Mouse (Mus musculus) T-helper 17 cell (primary cell): ENCODE results near the gene Tox3.

Experiments
- in situ Hi-C, 2 experiments: fragments of 300-600 bp; cut with MboI, MseI; formaldehyde crosslinking; loops; 1 replicate in 1 of 2; 2 replicates in 1 of 2; pipeline ENCODE4 v1.15.1; 2025; ENCODE audit warnings: high pct_unique_total_duplicates in 2 of 2

Gene Tox3

GRCm38 (mm10) chr8:90243957-90244356 lies 104.2 kb downstream of the Tox3 start:
- in situ Hi-C loops, result no loop called here

GRCm38 (mm10) chr8:90242351-90242750 lies 105.8 kb downstream of the Tox3 start:
- in situ Hi-C loops, result no loop called here

GRCm38 (mm10) chr8:90241461-90241860 lies 106.7 kb downstream of the Tox3 start:
- in situ Hi-C loops, result no loop called here

GRCm38 (mm10) chr8:90232501-90232900 lies 115.6 kb downstream of the Tox3 start:
- in situ Hi-C loops, result no loop called here

GRCm38 (mm10) chr8:90224172-90224571 lies 124.0 kb downstream of the Tox3 start:
- in situ Hi-C loops, result no loop called here

- in situ Hi-C loops, result no loop called here
Measured at GRCm38 (mm10) chr8:90209105-90210037, 138.8 kb downstream of the Tox3 start.
